Mouse (Mus musculus): ENCODE data around the gene Chid1. TPM values are rescaled to one million over a fixed set of nuclear protein-coding genes. Genes with fewer than 3 reads are reported as not detected.
A peak's percentile ranks its signal among the peaks of the same experiment; 100 is the strongest.

Gene Chid1
- polyA plus RNA-seq, 1 experiment from 2014 or later = 25.4 TPM

DNA sequence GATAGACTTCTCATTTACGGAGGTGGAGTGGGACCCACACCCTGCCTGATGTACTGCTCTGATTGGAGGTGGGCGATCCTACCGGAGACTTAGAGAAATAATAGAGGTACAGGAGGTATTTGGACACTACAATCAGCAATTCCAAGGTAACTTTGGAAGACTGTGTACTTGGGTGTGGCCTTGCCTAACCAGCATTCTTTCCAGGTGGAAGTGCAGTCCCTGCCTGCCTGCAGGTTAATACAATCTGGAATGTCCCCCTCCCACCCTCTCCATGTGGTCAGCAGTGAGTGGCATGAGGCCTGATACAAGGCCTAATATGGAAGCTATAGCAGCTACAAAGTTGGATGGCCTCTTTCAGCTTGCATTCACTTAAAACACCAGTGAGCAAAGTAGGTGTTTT, 30.3 kb upstream of the Chid1 start:
- H3K4me3 ChIP-seq = no peak overlapping the region
- no peak overlapping the region for H3K27ac ChIP-seq
- 93% methylated on average over 3 of the region's 3 CpGs for WGBS
- peaks cover 22% of the 10 kb centered on the region for H3K36me3 ChIP-seq (replicated peaks)
- peaks cover 23% of the 10 kb centered on the region for H3K4me1 ChIP-seq
- H3K27me3 ChIP-seq (ENCODE audit: poor library complexity, severe bottlenecking) = no peaks in the 10 kb centered on the region
- no peaks in the 10 kb centered on the region for H3K9me3 ChIP-seq
- DNase-seq (ENCODE audit: extremely low spot score, low spot score) = no peak

GRCm38 (mm10) chr7:141569283-141569803, 29.7 kb upstream of the Chid1 start:
- H3K27ac ChIP-seq = no peak overlapping the region
- 91% methylated on average over 9 of the region's 9 CpGs for WGBS

GRCm38 (mm10) chr7:141566587-141566986, 26.9 kb upstream of the Chid1 start:
- peaks cover 19% of the 10 kb centered on the region for H3K36me3 ChIP-seq (replicated peaks)
- no peak overlapping the region for H3K27ac ChIP-seq
- H3K9me3 ChIP-seq = no peaks in the 10 kb centered on the region
- DNase-seq (ENCODE audit: extremely low spot score, low spot score) = no peak
- no peak overlapping the region for H3K4me3 ChIP-seq
- no peaks in the 10 kb centered on the region for H3K27me3 ChIP-seq (ENCODE audit: poor library complexity, severe bottlenecking)
- WGBS = 83% methylated on average over 7 of the region's 7 CpGs
- H3K4me1 ChIP-seq = peaks cover 51% of the 10 kb centered on the region

More at GRCm38 (mm10) chr7:141569283-141569803, 29.7 kb upstream of the Chid1 start:
- Histone ChIP-seq H3K9me3 (no peaks in the 10 kb centered on the region), H3K27me3 (ENCODE audit: poor library complexity, severe bottlenecking) (no peaks in the 10 kb centered on the region), H3K4me1 (peaks cover 29% of the 10 kb centered on the region), H3K4me3 (no peak overlapping the region), H3K36me3 (replicated peaks) (peaks cover 25% of the 10 kb centered on the region)
- DNase-seq (ENCODE audit: extremely low spot score, low spot score) = no peak

DNA sequence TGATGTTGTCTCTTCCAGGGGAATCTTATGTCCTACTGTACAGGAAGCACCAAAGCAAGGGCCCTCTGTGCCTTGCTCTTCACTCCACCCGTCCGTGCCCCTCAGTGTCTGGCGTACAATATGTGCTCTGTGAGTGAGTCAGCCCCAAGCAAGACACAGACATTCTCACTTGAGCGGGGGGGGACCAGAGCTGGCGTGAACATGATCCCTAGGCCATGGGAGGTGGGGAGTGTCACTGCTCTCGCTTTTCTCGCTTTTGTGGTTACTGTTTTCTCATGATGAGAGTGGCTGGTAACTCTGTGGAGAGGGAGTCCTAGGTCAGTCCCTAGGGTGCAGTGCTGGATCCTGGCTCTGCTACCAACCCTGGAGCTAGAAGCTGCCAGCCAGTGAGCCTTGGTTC, 24.9 kb upstream of the Chid1 start:
- Histone ChIP-seq H3K4me3 (peak overlapping the region; percentile 4; the same call in 1 of the 2 replicates), H3K9me3 (no peaks in the 10 kb centered on the region), H3K4me1 (peaks cover 53% of the 10 kb centered on the region), H3K27me3 (ENCODE audit: poor library complexity, severe bottlenecking) (peaks cover 9% of the 10 kb centered on the region; the same call in 1 of the 2 replicates), H3K27ac (peak overlapping the region; percentile 44; the same call in 1 of the 2 replicates), H3K36me3 (replicated peaks) (peaks cover 16% of the 10 kb centered on the region)
- WGBS = 60% methylated on average over 7 of the region's 7 CpGs
- DNase-seq (ENCODE audit: extremely low spot score, low spot score) = no peak

- WGBS = 2% methylated on average over 21 of the region's 21 CpGs
- H3K27ac ChIP-seq = peak overlapping the region; percentile 96
- DNase-seq (ENCODE audit: extremely low spot score, low spot score) = no peak
These were observed 23.3 kb upstream of the Chid1 start for GRCm38 (mm10) chr7:141562852-141563427.

DNA sequence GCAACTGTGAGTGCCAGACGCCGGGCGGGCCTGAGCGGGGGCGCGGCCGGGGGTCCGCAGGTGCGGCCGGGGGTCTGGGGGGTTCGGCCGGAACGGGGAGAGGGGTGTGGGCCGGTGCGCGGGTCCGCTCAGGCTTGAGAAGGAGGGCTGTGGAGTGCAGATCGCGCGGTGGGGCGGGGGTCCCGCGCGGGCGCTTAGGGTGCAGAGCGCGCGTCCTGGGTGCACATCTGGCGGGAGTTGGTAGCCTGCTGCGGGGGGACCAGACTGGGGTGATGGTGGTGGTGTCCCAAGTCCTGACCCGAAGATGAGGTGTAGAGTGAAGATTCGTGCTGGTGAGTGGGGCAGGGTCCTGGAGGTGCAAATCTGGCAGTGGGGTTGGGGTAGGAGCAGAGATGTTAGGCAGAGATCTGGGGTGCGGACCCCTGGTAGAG, 22.8 kb upstream of the Chid1 start:
- H3K9me3 ChIP-seq = no peaks in the 10 kb centered on the region
- DNase-seq (ENCODE audit: extremely low spot score, low spot score) = peak; percentile 51
- WGBS = under 1% methylated on average over 33 of the region's 33 CpGs
- H3K4me1 ChIP-seq = peaks cover 42% of the 10 kb centered on the region
- peaks cover 16% of the 10 kb centered on the region for H3K36me3 ChIP-seq (replicated peaks)
- H3K27ac ChIP-seq = peak overlapping the region; percentile 96
- H3K4me3 ChIP-seq = peak overlapping the region; percentile 99
- peaks cover 9% of the 10 kb centered on the region; the same call in 1 of the 2 replicates for H3K27me3 ChIP-seq (ENCODE audit: poor library complexity, severe bottlenecking)

More at GRCm38 (mm10) chr7:141562852-141563427, 23.3 kb upstream of the Chid1 start:
- peaks cover 9% of the 10 kb centered on the region; the same call in 1 of the 2 replicates for H3K27me3 ChIP-seq (ENCODE audit: poor library complexity, severe bottlenecking)
- H3K36me3 ChIP-seq (replicated peaks) = peaks cover 16% of the 10 kb centered on the region
- H3K4me3 ChIP-seq = peak overlapping the region; percentile 99
- peaks cover 44% of the 10 kb centered on the region for H3K4me1 ChIP-seq
- no peaks in the 10 kb centered on the region for H3K9me3 ChIP-seq

DNA sequence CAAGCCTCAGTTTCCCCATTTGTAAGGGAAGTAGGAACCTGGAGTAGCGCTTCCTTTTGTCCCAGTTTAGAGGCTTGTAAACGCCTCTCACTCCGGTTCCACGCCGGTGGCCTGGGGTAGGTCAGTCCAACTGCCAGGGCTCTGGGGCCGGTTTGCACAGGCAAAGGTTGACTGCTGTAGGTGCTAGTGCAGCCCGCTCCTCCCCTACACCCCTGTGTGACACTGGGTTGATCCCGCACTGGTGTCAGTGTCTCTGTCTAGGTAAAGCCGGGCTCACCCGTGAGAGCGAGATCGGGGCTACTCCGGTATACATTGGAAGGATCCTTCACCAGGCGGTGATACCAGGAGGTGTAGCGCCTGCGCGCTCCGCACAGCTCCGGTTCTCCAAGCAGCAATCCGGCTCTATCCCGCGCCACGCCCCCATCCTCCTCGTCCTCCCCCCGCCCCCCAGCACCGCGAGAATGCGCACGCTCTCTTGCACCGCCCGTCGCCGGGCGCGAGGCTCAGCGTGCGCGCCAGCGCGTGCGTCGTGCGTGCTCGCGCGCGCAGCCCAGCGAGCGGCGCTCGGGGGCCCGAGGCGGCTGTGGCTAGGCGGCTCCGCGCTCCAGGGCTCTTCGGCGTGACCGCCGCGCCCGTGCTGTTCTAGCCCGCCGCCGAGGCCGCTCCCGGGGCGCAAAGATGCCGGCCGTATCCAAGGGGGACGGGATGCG, 22.2 kb upstream of the Chid1 start, which contains the start of gene Ap2a2:
Gene Ap2a2, plus strand, starts transcription at position 492 of the 710 bp plus-strand sequence.
- DNase-seq (ENCODE audit: extremely low spot score, low spot score) = peak; percentile 96
- peak within 1 kb of the TSS; percentile 99 for H3K4me3 ChIP-seq
- no peaks in the 10 kb centered on the region for H3K9me3 ChIP-seq
- H3K4me1 ChIP-seq = peaks cover 36% of the 10 kb centered on the region
- H3K36me3 ChIP-seq (replicated peaks) = peaks cover 16% of the 10 kb centered on the region
- peak within 1 kb of the TSS; percentile 96 for H3K27ac ChIP-seq
- WGBS = under 1% methylated on average over 72 of the region's 72 CpGs
- H3K27me3 ChIP-seq (ENCODE audit: poor library complexity, severe bottlenecking) = peaks cover 9% of the 10 kb centered on the region; the same call in 1 of the 2 replicates

DNA sequence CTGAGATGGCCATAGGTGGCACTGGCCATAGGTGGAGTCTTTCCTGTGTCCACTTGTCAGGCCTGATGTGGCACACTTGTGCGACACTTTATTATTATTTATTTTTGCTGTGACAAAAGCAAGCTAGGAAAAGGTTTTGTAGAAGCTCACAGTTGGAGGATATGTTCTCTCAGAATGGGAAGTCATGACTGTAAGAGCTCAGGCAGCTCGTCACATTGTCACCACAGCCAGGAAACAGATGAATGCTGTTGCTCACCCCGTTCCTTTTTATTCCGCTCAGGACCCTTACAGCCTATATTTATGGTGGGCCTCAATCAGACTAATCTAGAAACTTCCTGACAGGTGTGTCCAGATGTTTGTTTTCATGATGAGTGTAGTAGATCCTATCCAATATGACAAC, 20.8 kb upstream of the Chid1 start:
- Histone ChIP-seq H3K9me3 (no peaks in the 10 kb centered on the region), H3K27me3 (ENCODE audit: poor library complexity, severe bottlenecking) (peaks cover 9% of the 10 kb centered on the region; the same call in 1 of the 2 replicates), H3K4me1 (peaks cover 34% of the 10 kb centered on the region), H3K27ac (no peak overlapping the region), H3K4me3 (no peak overlapping the region), H3K36me3 (replicated peaks) (peaks cover 9% of the 10 kb centered on the region)
- no peak for DNase-seq (ENCODE audit: extremely low spot score, low spot score)
- 89% methylated on average over 4 of the region's 4 CpGs for WGBS

DNA sequence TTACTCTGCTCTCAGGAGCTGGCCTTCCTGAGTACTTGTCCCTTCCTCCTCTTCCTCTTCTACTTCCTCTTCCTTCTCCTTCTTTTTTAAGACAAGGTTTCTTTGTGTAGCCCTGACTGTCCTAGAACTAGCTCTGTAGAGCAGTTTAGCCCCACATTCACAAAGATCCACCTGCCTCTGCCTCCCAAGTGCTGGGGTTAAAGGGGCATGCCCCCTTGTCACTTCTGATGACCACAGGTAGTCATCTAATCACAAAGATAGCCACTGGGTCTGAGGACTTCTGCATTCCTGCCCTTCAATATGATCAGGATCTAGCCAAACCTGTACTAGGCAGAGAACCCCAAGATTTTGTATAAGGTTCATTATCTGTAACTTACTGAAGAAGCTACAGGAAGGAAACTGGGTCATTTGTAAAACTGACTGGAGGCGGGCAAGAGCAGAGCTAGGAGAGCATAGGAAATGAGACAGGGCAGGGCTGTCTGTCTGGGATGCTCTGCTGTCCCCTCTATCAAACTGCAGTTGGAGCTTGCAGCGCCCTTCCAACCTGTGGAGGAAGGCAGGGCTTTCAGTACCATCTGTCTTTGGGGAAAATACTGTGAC, 20.2 kb upstream of the Chid1 start:
- peaks cover 9% of the 10 kb centered on the region; the same call in 1 of the 2 replicates for H3K27me3 ChIP-seq (ENCODE audit: poor library complexity, severe bottlenecking)
- no peak overlapping the region for H3K27ac ChIP-seq
- H3K9me3 ChIP-seq = no peaks in the 10 kb centered on the region
- peaks cover 33% of the 10 kb centered on the region for H3K4me1 ChIP-seq
- no peak overlapping the region for H3K4me3 ChIP-seq
- no peak for DNase-seq (ENCODE audit: extremely low spot score, low spot score)
- H3K36me3 ChIP-seq (replicated peaks) = peaks cover 5% of the 10 kb centered on the region
- WGBS = 77% methylated on average over 2 of the region's 2 CpGs

- no peak overlapping the region for H3K4me3 ChIP-seq
- no peak for DNase-seq (ENCODE audit: extremely low spot score, low spot score)
- peaks cover 24% of the 10 kb centered on the region for H3K4me1 ChIP-seq
- H3K36me3 ChIP-seq (replicated peaks) = no peaks in the 10 kb centered on the region
- H3K27me3 ChIP-seq (ENCODE audit: poor library complexity, severe bottlenecking) = peaks cover 9% of the 10 kb centered on the region; the same call in 1 of the 2 replicates
- no peak overlapping the region for H3K27ac ChIP-seq
- no peaks in the 10 kb centered on the region for H3K9me3 ChIP-seq
These were observed 19.3 kb upstream of the Chid1 start for GRCm38 (mm10) chr7:141558946-141559345.

DNA sequence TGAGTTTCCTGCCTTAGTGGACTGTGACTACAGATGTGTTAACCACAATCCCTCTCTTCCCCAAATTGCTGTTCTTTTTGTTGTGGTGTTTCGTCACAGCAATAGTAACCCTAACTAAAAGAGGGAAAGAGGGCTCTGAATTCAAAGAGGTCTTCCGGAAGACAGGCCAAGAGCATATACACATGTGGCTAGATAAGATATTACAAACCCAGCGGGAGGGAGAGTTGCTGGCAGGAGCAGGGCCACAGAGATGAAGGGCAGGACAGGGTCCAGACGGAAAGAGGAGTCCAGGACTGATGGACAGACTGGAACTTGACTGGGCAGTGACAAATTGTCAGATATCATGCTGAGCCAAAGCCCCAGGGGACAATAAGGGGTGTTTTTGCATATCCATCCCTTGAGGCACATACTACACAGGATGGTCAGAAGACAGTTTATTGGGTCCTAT, 18.7 kb upstream of the Chid1 start:
- no peak overlapping the region for H3K27ac ChIP-seq
- no peaks in the 10 kb centered on the region for H3K36me3 ChIP-seq (replicated peaks)
- no peak overlapping the region for H3K4me3 ChIP-seq
- H3K27me3 ChIP-seq (ENCODE audit: poor library complexity, severe bottlenecking) = peaks cover 9% of the 10 kb centered on the region; the same call in 1 of the 2 replicates
- DNase-seq (ENCODE audit: extremely low spot score, low spot score) = no peak
- WGBS = 70% methylated on average over 4 of the region's 4 CpGs
- no peaks in the 10 kb centered on the region for H3K9me3 ChIP-seq
- H3K4me1 ChIP-seq = peaks cover 18% of the 10 kb centered on the region

DNA sequence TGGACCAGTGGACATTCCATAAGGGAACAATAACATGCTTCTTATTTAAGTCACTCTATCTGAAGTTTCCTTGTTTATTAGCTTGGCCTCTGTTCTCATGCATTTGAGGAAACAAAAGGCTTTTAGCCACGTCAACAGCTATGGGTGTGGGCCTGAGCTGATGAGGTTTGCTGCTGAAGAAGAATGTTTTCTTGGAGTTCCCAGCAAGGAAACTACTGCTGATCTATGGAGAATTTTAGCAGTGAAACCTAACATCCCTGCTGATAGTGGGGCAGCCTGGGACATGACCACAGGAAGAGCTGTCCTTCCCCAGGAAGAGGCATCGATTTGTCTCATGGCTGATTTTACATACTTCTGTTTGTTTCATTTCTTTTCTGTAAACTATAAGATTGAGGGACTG, 10.8 kb upstream of the Chid1 start:
- no peak overlapping the region for H3K27ac ChIP-seq
- no peak for DNase-seq (ENCODE audit: extremely low spot score, low spot score)
- 83% methylated on average over 2 of the region's 2 CpGs for WGBS
- no peaks in the 10 kb centered on the region for H3K27me3 ChIP-seq (ENCODE audit: poor library complexity, severe bottlenecking)
- H3K4me1 ChIP-seq = no peaks in the 10 kb centered on the region
- no peaks in the 10 kb centered on the region for H3K36me3 ChIP-seq (replicated peaks)
- H3K4me3 ChIP-seq = no peak overlapping the region
- H3K9me3 ChIP-seq = no peaks in the 10 kb centered on the region
